Mouse (Mus musculus) ovary, postnatal 14 days (tissue): ENCODE data around the gene Pdlim3.
"Not testable (repeated sequence)": the region's sequence is repeated elsewhere in the genome, so short reads cannot be mapped to it uniquely, and the experiment has no call there.

Experiments used
- DNase-seq: peaks from one replicate; pipeline ENCODE4 v3.0.0; 2022; ENCODE audit warnings: low spot score

Gene Pdlim3

GRCm38 (mm10) chr8:45885202-45885685 lies at the start of gene Pdlim3:
Gene Pdlim3 (plus strand): TSS chr8:45885461.
- no peak for DNase-seq

DNA sequence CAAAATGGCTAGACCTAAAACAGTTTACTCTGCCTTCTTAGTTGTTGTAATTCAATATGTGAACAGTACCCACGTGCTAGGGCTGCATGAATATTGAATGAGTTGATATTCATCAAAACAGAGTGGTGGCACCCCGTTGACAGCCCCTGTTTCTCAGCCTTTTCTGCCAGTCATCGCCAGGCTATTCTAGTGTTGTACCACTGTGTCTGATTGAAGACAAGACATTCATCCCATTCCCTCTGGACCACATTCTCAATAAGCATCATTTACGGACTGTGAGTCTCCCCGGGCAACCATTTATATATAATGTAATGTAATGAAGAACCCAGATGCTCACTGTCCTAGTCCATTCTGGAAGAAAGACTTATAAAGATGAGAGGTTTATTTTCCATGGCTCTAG lies 42.0 kb upstream of the Pdlim3 start:
- DNase-seq: no peak

DNA sequence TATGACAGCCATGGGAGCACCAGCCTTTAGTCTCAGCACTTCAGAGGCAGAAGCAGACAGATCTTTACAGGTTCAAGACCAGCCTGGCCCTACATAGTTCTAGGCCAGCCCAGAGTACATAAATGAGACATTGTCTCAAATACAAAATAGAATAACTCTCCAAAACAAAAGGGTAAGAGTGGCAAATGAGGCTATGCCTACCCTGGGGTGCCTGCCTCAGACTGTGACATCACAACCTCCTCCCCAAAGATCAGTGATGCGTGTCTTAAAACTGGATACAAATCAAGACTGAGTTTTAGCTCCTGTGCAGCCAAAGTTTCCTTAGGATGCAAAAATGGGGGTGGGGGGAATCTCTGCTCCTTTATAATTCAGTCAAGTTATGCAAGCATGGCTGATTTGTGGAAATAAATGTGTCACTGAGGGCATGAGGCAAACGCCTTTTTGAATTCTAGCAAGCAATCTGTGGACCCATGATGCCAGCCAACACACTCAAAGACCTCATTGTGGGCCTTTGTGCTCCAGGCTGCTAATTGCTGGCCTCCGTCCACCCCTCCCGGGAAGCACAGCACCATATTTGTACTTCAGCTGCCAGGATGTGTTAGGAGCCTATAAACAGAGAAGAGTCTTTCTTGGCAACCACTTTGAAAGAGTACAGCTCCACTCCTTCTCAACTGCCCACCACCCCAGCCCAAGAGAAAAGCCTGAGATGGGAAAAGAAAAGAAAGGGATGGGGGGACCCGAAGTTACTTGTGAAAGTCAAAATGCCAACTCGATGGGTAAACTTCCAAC lies 41.0 kb upstream of the Pdlim3 start:
- no peak for DNase-seq

DNA sequence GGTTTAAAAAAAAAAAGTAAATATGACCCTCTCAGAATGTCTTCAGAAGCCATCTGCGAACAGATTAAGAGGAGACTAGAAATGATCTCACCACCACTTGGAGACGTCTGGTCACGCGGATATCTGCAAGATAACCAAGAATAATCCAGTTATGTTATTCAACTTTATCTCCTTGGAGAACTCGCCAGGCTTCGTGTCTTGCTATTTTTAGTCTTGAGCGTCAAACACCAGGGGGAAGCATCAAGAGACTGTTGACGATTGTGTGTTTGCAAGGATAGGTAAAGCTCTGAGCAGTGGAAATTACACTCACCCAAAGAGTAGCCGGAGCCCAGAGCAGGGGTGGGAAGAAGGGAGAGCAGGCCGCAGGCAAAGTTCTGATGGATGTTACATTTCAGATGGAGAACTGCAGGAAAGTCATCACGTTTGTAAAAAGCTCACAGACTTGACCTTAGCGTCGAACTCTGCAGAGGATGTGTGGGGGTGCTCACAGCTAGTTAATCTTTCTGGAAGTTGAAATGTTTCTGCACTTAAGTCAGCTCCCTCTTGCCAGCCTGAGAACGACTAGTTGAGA lies 40.3 kb upstream of the Pdlim3 start:
- no peak for DNase-seq

DNA sequence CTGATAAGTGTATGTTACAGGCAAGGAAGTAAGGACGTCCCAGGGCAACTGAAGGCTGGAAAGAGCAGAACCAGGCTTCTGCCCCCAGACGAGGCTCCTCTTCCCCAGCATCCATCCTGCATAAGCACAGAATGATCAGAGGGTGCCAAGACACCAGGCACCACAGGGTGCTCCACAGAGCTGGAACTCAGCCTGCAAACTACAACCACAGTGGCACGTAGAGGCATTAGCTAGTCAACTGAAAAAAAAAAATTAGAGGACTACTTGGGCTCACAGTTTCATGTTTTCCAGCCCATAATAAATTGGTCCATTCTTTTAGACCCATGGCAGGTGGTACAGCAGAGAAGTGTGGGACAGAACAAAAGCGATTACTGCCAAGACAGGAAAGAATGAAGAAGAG lies 39.4 kb upstream of the Pdlim3 start:
- DNase-seq: no peak

GRCm38 (mm10) chr8:45855118-45855517 lies 30.1 kb upstream of the Pdlim3 start:
- no peak for DNase-seq

DNA sequence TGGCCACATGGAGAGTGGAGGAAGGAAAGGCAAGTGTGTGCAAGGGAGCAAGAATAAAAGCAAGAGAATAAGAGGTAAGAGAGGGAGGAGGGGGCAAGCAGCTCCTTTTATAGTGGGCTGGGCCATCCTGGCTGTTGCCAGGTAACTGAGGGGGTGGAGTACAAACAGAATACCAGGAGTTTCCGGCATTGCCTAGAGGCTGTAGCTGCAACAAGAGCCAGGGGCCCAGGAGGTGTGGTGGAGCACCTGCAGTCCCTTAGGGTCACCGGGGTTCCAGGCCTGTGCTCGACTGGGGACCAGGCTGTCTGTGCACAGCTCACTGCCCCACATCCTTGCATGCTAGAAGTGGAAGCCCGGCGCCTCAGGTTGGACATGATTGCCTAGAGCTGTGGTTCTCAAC lies 27.5 kb upstream of the Pdlim3 start:
- DNase-seq: no peak

- no peak for DNase-seq
These were observed 26.9 kb upstream of the Pdlim3 start for GRCm38 (mm10) chr8:45858391-45858790.

DNA sequence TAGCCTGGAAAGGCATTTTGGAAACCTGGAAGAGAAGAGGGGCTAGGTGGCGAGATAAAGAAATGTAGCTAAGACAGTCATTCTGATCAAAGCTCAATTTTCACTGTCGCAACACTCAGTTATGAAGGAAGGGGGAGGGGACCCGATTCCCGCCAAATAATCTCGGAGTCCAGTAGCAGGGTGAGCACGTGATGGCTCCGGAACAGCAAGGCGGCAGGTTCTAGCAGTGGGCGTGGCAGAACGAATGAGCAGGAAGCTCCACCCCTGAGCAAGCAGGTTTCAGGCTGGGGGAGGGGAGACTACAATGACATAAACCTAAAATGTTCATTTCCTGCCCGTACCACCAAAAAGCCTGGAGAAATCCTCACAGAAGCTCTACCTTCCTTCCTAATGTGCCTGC lies 13.7 kb upstream of the Pdlim3 start:
- not testable (repeated sequence) for DNase-seq

DNA sequence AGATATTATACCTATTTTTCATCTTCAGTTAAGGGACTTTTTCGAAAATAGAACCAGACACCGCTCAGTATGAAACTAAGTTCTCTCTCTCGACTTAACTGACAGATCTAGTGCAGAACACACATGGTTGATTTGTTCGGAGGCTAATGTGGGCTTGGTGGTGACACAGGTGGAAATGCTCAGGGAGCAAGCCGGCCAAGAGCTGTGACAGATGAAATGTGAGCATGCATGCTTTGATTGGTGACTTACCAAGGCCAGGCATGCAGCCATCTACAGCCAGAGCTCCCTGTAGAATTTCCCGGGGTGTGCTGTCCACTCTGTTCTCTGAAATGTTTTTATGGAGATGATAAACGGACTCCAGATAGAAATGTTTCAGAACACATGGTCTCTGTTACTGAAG lies 13.2 kb upstream of the Pdlim3 start:
- no peak for DNase-seq

DNA sequence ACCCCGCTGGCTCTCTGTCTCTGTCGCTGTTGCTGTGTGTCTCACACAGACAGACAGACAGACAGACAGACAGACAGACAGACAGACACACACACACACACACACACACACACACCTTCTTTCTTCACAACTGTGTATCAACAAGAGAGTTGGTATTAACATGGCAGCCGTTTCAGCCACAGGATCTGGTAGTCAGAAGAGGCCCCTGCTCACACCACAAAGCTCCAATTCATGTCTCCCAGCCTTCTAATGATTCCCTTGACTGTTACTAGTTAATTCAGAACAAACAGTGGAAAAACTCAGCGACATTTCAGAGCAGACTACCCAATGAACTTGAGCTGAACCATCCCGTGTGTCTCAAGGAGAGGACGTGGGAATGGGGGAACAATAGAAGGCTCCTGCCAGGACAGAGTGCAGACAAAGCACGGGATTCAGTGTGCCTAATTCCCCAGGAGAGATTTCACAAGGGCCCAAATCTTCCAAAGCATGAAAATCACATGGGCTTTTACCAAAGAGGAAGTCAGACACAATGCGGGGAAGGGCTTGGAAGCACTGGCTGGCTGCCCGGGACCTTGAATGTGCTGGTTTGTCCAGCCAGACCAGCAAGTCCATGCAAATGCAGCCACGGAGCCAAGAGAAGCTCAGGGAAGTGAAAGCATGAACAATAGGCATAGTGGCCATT lies 10.2 kb upstream of the Pdlim3 start:
- DNase-seq: peak; percentile 74

GRCm38 (mm10) chr8:45876397-45876796 lies 8.9 kb upstream of the Pdlim3 start:
- no peak for DNase-seq

- DNase-seq: no peak
These were observed 7.6 kb upstream of the Pdlim3 start for GRCm38 (mm10) chr8:45877680-45878079.

- DNase-seq: no peak
These were observed 4.8 kb upstream of the Pdlim3 start for GRCm38 (mm10) chr8:45880457-45880856.

DNA sequence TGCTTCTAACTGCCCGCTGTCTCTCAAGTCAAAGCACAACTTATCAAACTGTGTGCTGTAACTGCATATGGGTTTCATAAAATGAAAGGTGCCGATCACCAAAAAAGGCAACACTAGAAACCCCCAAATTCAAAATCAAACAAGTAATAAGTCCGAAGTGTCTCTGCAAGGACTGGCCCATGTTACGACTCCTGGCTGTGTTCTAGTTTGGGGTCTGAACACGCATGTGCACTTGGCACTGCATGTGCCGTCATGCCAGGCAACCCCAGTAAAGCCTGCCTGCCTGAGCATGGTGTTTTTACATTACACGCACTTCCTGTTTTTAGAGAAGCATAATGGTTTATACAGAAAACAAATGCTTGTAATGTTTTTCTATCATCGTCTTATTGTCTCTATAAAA lies 3.5 kb upstream of the Pdlim3 start:
- no peak for DNase-seq

- DNase-seq: no peak
These were observed 1.5 kb upstream of the Pdlim3 start for GRCm38 (mm10) chr8:45883793-45884192.

- DNase-seq: no peak
These were observed 709 bp upstream of the Pdlim3 start for GRCm38 (mm10) chr8:45884552-45884951.

- no peak for DNase-seq
These were observed 514 bp downstream of the Pdlim3 start for GRCm38 (mm10) chr8:45885775-45886174.

DNA sequence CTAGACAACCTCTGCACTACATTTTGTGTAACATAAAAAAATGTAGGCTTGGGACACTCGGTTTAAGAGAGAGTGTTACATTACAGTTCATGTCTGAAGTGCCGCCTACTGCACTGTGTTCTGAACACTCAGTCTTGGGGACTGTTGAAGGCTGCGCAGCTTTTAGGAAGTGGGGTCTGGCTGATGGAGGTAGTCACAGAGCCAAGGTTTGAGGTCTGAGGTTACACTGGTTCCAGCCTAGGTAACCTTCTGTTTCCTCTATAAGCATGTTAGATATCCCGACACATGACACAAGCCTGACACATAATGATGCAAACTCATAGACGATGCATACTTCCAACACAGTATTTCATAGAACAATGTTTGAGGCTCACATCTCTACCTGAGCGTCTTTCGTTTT lies 4.5 kb downstream of the Pdlim3 start:
- DNase-seq: no peak

DNA sequence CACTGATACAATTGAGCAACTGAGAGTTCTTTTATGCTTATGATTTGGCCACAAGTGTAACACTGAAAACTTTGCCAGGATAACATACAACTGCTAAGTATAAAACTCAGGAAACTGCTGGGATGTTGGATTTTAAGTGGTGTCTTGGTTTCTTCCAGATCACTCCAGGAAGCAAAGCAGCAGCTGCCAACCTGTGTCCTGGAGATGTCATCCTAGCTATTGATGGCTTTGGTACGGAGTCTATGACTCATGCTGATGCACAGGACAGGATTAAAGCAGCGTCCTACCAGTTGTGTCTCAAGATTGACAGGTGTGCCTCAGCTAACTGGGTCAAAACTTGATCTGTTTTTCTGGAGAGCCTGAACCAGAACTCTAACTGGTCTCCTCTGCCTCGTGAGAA lies 11.3 kb downstream of the Pdlim3 start:
- DNase-seq: no peak

GRCm38 (mm10) chr8:45899783-45900182 lies 14.5 kb downstream of the Pdlim3 start:
- DNase-seq: no peak

DNA sequence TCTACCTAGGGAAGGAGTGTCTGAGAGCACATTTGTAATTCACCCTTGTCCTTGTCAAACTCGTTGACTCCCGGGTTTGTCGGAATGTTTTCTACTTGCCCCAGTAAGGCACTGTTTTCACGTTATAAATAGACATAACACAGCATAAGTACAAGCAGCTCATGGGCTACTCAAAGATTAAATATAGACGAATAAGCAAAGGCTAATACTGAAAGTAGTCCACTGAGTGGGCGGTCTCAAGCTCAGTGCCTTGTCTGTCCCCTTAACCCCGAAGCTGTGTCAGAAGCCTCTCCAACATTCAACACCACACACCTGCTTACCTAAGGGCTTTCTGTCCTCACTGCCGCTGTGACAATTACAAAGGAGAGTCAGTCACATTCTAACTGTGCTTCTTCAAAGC lies 16.4 kb downstream of the Pdlim3 start:
- DNase-seq: no peak

GRCm38 (mm10) chr8:45903659-45904058 lies 18.4 kb downstream of the Pdlim3 start:
- DNase-seq: no peak
